ENCODE assay signal across 22 mouse cellular contexts in genomic region chr12:91947998-91948397, GRCm38 (mm10).
"Had no signal": no experiment of that assay in that cellular context is flagged by ENCODE, and none has a peak within 500 bp of the region (broad histone marks: within the 10 kb centered on the region; RNA-seq: fewer than 3 reads in every experiment).

No protein-coding gene starts in this region.

- H3K9ac ChIP-seq: limb, embryonic 12.5 days; limb, embryonic 15.5 days; liver, embryonic 14.5 days; liver, postnatal 0 days; midbrain, embryonic 12.5 days; midbrain, embryonic 15.5 days; neural tube, embryonic 12.5 days; neural tube, embryonic 15.5 days; stomach, embryonic 15.5 days had no signal

- H3K27me3 ChIP-seq: limb, embryonic 12.5 days; limb, embryonic 15.5 days; midbrain, embryonic 12.5 days; midbrain, embryonic 15.5 days; neural tube, embryonic 12.5 days; neural tube, embryonic 15.5 days; stomach, embryonic 15.5 days had no signal

- ATAC-seq: hindbrain, postnatal 0 days; inflammation-experienced regulatory T-cells, adult 6 months; intestine, embryonic 16.5 days; liver, postnatal 0 days; midbrain, embryonic 15.5 days had no signal

- H3K4me3 ChIP-seq: left cerebral cortex, adult 2 months; limb, embryonic 12.5 days; limb, embryonic 15.5 days; midbrain, embryonic 12.5 days; midbrain, embryonic 15.5 days; neural tube, embryonic 12.5 days; neural tube, embryonic 15.5 days; stomach, embryonic 15.5 days had no signal

- DNase-seq: kidney, adult 8-10 months; kidney, postnatal 25 days; layer of hippocampus, postnatal 36 days; liver, postnatal 0 days; right cerebral cortex, adult 18-20 months; right cerebral cortex, postnatal 14 days; right cerebral cortex, postnatal 4 days; thymus, postnatal 25 days had no signal

- H3K36me3 ChIP-seq: limb, embryonic 12.5 days; limb, embryonic 15.5 days; midbrain, embryonic 12.5 days; midbrain, embryonic 15.5 days; neural tube, embryonic 12.5 days; neural tube, embryonic 15.5 days; stomach, embryonic 15.5 days had no signal

- H3K9me3 ChIP-seq: limb, embryonic 12.5 days; limb, embryonic 15.5 days; midbrain, embryonic 12.5 days; midbrain, embryonic 15.5 days; neural tube, embryonic 12.5 days; neural tube, embryonic 15.5 days; stomach, embryonic 15.5 days had no signal

- H3K27ac ChIP-seq: hindbrain, postnatal 0 days; left cerebral cortex, adult 2 months; limb, embryonic 12.5 days; limb, embryonic 15.5 days; liver, embryonic 14.5 days; macrophage; midbrain, embryonic 12.5 days; midbrain, embryonic 15.5 days; neural tube, embryonic 12.5 days; neural tube, embryonic 15.5 days; stomach, embryonic 15.5 days had no signal

- H3K4me1 ChIP-seq: midbrain, embryonic 12.5 days; midbrain, embryonic 15.5 days; neural tube, embryonic 12.5 days; neural tube, embryonic 15.5 days; stomach, embryonic 15.5 days had no signal

- H3K4me2 ChIP-seq: limb, embryonic 12.5 days; limb, embryonic 15.5 days; liver, embryonic 11.5 days; midbrain, embryonic 12.5 days; midbrain, embryonic 15.5 days; neural tube, embryonic 12.5 days; neural tube, embryonic 15.5 days; stomach, embryonic 15.5 days had no signal
